Mouse (Mus musculus): Measurements from ENCODE around the gene Abcc12. TPM values are rescaled to one million over a fixed set of nuclear protein-coding genes. Genes with fewer than 3 reads are reported as not detected.

Abcc12 gene
- total and polyA plus RNA-seq, 3 experiments = 0.01 to 0.05 TPM; not detected in 1

- H3K36me3 ChIP-seq (replicated peaks) = no peaks in the 10 kb centered on the region
- ATAC-seq (ENCODE audit: extremely low read depth, insufficient number of reproducible peaks, low FRiP score, poor library complexity, severe bottlenecking) (no peak), DNase-seq (ENCODE audit: low spot score) (no peak)
- H3K4me1 ChIP-seq (ENCODE audit: insufficient read depth, low read depth, low read length) = peaks cover 20% of the 10 kb centered on the region
- TF ChIP-seq TAL1 (conservative IDR thresholded peaks at IDR 0.05; ENCODE audit: low read depth, low read length) (no peak), GATA2 (IDR thresholded peaks at IDR 0.05; ENCODE audit: borderline replicate concordance, low read depth, low read length) (no peak), GATA1 (IDR thresholded peaks at IDR 0.05; ENCODE audit: borderline replicate concordance, low read length) (no peak), CTCF (IDR thresholded peaks at IDR 0.05; ENCODE audit: low read depth, low read length) (no peak), POLR2AphosphoS5 (IDR thresholded peaks at IDR 0.05; ENCODE audit: insufficient replicate concordance, low read depth, low read length) (no peak)
- H3K9me3 ChIP-seq (replicated peaks) = peaks cover 16% of the 10 kb centered on the region
- no peak overlapping the region for H3K4me3 ChIP-seq (ENCODE audit: low read depth, low read length)
- H3K27me3 ChIP-seq (ENCODE audit: insufficient read depth, low read length) = peaks cover 10% of the 10 kb centered on the region; the same call in 1 of the 2 replicates
These were observed 34.7 kb upstream of the Abcc12 start for GRCm38 (mm10) chr8:86615095-86615769.

GRCm38 (mm10) chr8:86613798-86614197 lies 33.3 kb upstream of the Abcc12 start:
- TF ChIP-seq GATA1 (IDR thresholded peaks at IDR 0.05; ENCODE audit: borderline replicate concordance, low read length) (no peak), POLR2AphosphoS5 (IDR thresholded peaks at IDR 0.05; ENCODE audit: insufficient replicate concordance, low read depth, low read length) (no peak), TAL1 (conservative IDR thresholded peaks at IDR 0.05; ENCODE audit: low read depth, low read length) (no peak), CTCF (IDR thresholded peaks at IDR 0.05; ENCODE audit: low read depth, low read length) (no peak), GATA2 (IDR thresholded peaks at IDR 0.05; ENCODE audit: borderline replicate concordance, low read depth, low read length) (no peak)
- Histone ChIP-seq H3K4me3 (ENCODE audit: low read depth, low read length) (no peak overlapping the region), H3K27me3 (ENCODE audit: insufficient read depth, low read length) (peaks cover 10% of the 10 kb centered on the region), H3K9me3 (replicated peaks) (peaks cover 23% of the 10 kb centered on the region), H3K4me1 (ENCODE audit: insufficient read depth, low read depth, low read length) (peaks cover 16% of the 10 kb centered on the region), H3K36me3 (replicated peaks) (no peaks in the 10 kb centered on the region)
- ATAC-seq (ENCODE audit: extremely low read depth, insufficient number of reproducible peaks, low FRiP score, poor library complexity, severe bottlenecking) (no peak), DNase-seq (ENCODE audit: low spot score) (no peak)

DNA sequence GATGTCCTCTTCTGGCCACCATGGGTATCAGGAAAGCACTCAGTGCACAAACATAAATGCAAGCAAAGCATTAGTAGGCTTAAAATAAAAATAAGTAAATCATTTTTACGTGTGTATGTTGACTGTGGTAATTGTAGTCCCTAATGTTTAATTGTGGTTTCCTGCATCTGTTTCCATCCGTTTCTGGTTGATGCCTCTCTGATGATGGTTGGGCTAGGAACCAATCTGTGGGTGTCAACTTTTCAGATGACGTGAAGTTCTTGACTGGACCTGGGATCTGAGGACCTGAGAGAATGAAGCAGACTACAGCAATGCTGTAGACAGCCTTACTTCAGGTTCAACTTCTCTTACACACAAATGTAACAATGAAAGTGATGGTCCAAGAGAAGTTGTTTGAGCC lies 24.2 kb upstream of the Abcc12 start:
- TF ChIP-seq CTCF (IDR thresholded peaks at IDR 0.05; ENCODE audit: low read depth, low read length) (no peak), TAL1 (conservative IDR thresholded peaks at IDR 0.05; ENCODE audit: low read depth, low read length) (no peak), GATA2 (IDR thresholded peaks at IDR 0.05; ENCODE audit: borderline replicate concordance, low read depth, low read length) (no peak), POLR2AphosphoS5 (IDR thresholded peaks at IDR 0.05; ENCODE audit: insufficient replicate concordance, low read depth, low read length) (no peak), GATA1 (IDR thresholded peaks at IDR 0.05; ENCODE audit: borderline replicate concordance, low read length) (no peak)

GRCm38 (mm10) chr8:86603174-86603573 lies 22.7 kb upstream of the Abcc12 start:
- H3K4me1 ChIP-seq (ENCODE audit: insufficient read depth, low read depth, low read length) = no peaks in the 10 kb centered on the region
- ATAC-seq (ENCODE audit: extremely low read depth, insufficient number of reproducible peaks, low FRiP score, poor library complexity, severe bottlenecking) (no peak), DNase-seq (ENCODE audit: low spot score) (no peak)
- H3K4me3 ChIP-seq (ENCODE audit: low read depth, low read length) = no peak overlapping the region
- H3K36me3 ChIP-seq (replicated peaks) = no peaks in the 10 kb centered on the region
- H3K9me3 ChIP-seq (replicated peaks) = no peaks in the 10 kb centered on the region
- peaks cover 35% of the 10 kb centered on the region for H3K27me3 ChIP-seq (ENCODE audit: insufficient read depth, low read length)
- no peak for TF ChIP-seq GATA2 (IDR thresholded peaks at IDR 0.05; ENCODE audit: borderline replicate concordance, low read depth, low read length)
- TF ChIP-seq TAL1 (conservative IDR thresholded peaks at IDR 0.05; ENCODE audit: low read depth, low read length) = no peak
- no peak for TF ChIP-seq CTCF (IDR thresholded peaks at IDR 0.05; ENCODE audit: low read depth, low read length)
- TF ChIP-seq GATA1 (IDR thresholded peaks at IDR 0.05; ENCODE audit: borderline replicate concordance, low read length) = no peak
- TF ChIP-seq POLR2AphosphoS5 (IDR thresholded peaks at IDR 0.05; ENCODE audit: insufficient replicate concordance, low read depth, low read length) = no peak

More for the DNA sequence above, 24.2 kb upstream of the Abcc12 start:
- Histone ChIP-seq H3K27me3 (ENCODE audit: insufficient read depth, low read length) (peaks cover 24% of the 10 kb centered on the region), H3K4me1 (ENCODE audit: insufficient read depth, low read depth, low read length) (no peaks in the 10 kb centered on the region), H3K4me3 (ENCODE audit: low read depth, low read length) (no peak overlapping the region), H3K36me3 (replicated peaks) (no peaks in the 10 kb centered on the region), H3K9me3 (replicated peaks) (peaks cover 3% of the 10 kb centered on the region; the same call in 1 of the 2 replicates)
- DNase-seq (ENCODE audit: low spot score) = no peak
- no peak for ATAC-seq (ENCODE audit: extremely low read depth, insufficient number of reproducible peaks, low FRiP score, poor library complexity, severe bottlenecking)

DNA sequence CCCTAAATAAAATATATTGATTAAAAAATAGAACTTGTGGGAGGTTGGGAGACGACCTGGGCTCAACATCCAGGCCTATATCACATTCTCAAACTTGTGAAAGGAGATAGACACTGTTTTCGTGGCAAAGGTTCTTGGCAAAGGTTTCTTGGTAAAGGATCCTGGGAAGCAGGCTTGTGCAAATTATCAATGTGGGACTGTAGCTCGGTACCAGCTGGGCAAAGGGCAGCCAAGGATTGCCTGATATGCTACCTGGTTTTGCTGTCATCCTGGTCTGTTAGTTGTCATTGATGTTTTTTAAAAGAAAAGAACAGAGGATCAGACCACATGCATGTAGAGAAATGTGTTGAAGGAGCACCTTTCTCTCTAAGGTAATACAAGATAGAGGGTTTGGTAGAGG lies 19.8 kb upstream of the Abcc12 start:
- ATAC-seq (ENCODE audit: extremely low read depth, insufficient number of reproducible peaks, low FRiP score, poor library complexity, severe bottlenecking) = no peak
- Histone ChIP-seq H3K4me3 (ENCODE audit: low read depth, low read length) (no peak overlapping the region), H3K36me3 (replicated peaks) (no peaks in the 10 kb centered on the region), H3K27me3 (ENCODE audit: insufficient read depth, low read length) (peaks cover 58% of the 10 kb centered on the region), H3K4me1 (ENCODE audit: insufficient read depth, low read depth, low read length) (no peaks in the 10 kb centered on the region), H3K9me3 (replicated peaks) (no peaks in the 10 kb centered on the region)
- TF ChIP-seq TAL1 (conservative IDR thresholded peaks at IDR 0.05; ENCODE audit: low read depth, low read length) (no peak), GATA1 (IDR thresholded peaks at IDR 0.05; ENCODE audit: borderline replicate concordance, low read length) (no peak), GATA2 (IDR thresholded peaks at IDR 0.05; ENCODE audit: borderline replicate concordance, low read depth, low read length) (no peak), POLR2AphosphoS5 (IDR thresholded peaks at IDR 0.05; ENCODE audit: insufficient replicate concordance, low read depth, low read length) (no peak), CTCF (IDR thresholded peaks at IDR 0.05; ENCODE audit: low read depth, low read length) (no peak)
- DNase-seq (ENCODE audit: low spot score) = no peak

DNA sequence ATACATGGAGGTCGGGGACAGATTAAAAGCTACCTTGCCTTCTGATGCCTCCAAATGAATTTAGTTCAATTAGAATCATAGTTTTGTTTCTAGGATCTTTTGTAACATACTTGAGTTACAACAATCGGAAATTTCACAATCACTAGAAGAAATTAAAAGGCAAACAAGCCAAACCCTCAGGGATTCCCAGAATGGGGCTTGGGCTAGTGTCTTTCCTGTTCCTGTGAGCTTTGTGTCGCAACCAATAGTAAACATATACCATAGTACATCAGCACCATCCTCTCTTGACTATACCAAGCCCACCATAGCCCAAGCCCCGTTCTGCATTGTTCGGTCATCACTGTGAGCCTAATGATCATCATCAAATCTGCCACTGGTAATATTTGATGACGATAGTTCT lies 18.8 kb upstream of the Abcc12 start:
- no peak for DNase-seq (ENCODE audit: low spot score)
- TF ChIP-seq GATA2 (IDR thresholded peaks at IDR 0.05; ENCODE audit: borderline replicate concordance, low read depth, low read length) (no peak), POLR2AphosphoS5 (IDR thresholded peaks at IDR 0.05; ENCODE audit: insufficient replicate concordance, low read depth, low read length) (no peak), GATA1 (IDR thresholded peaks at IDR 0.05; ENCODE audit: borderline replicate concordance, low read length) (no peak), CTCF (IDR thresholded peaks at IDR 0.05; ENCODE audit: low read depth, low read length) (no peak), TAL1 (conservative IDR thresholded peaks at IDR 0.05; ENCODE audit: low read depth, low read length) (no peak)
- Histone ChIP-seq H3K4me3 (ENCODE audit: low read depth, low read length) (no peak overlapping the region), H3K27me3 (ENCODE audit: insufficient read depth, low read length) (peaks cover 61% of the 10 kb centered on the region), H3K9me3 (replicated peaks) (no peaks in the 10 kb centered on the region), H3K36me3 (replicated peaks) (no peaks in the 10 kb centered on the region), H3K4me1 (ENCODE audit: insufficient read depth, low read depth, low read length) (peaks cover 4% of the 10 kb centered on the region)
- no peak for ATAC-seq (ENCODE audit: extremely low read depth, insufficient number of reproducible peaks, low FRiP score, poor library complexity, severe bottlenecking)
